ENCODE assay signal across 11 mouse cellular contexts in the genomic region with DNA sequence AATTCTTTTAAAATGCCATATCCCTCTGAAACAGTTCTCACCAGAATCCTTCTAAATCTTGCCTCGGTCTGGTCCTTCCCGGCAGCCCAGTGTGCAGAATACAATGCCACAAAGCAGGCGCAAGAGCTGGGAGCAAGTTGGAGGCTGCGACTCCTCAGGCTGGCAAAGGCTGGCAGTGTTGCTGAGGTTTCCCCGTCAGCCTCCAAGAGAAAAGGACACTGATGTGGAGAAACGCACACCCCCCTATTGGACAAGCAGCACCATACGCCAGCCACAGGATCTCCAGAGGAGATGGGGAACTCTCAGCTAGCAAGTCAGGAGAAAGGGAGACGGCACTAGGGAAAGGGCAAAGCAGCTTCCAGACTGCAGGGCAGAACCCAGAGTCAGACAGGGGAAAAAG.
DNase-seq lines count a peak whose midpoint lies in the region; ATAC-seq and TF ChIP-seq lines count a peak whose summit lies in the region.
"Had no signal": no experiment of that assay in that cellular context is flagged by ENCODE, and none has a peak within 500 bp of the region (broad histone marks: within the 10 kb centered on the region; RNA-seq: fewer than 3 reads in every experiment).

No protein-coding gene starts in this region.

- peak overlapping the region; percentile 71; the same call in 1 of the 2 replicates for H3K27ac ChIP-seq in cortical plate, adult 2 months (ENCODE audit: insufficient read depth, low read length)
- H3K27ac ChIP-seq in forebrain, embryonic 14.5 days (ENCODE audit: low read depth, low read length): peak overlapping the region; percentile 75
- H3K27ac ChIP-seq in midbrain, embryonic 12.5 days (replicated peaks): no peak overlapping the region

- DNase-seq in heart, adult 11 months: peak; percentile 88
- DNase-seq in heart, postnatal 4 days: no peak
- DNase-seq in forebrain, embryonic 14.5 days (ENCODE audit: low spot score): peak; percentile 78
- DNase-seq in B cell, adult 2 months: no peak
- DNase-seq in gastrocnemius, postnatal 25 days: no peak
- DNase-seq in layer of hippocampus, adult 9-10 months (ENCODE audit: low spot score): no peak
- DNase-seq: kidney, postnatal 25 days; lung, adult 2 months had no signal

- H3K4me3 ChIP-seq in cortical plate, adult 2 months (ENCODE audit: insufficient read depth, low read length): peak overlapping the region; percentile 83
- H3K4me3 ChIP-seq in forebrain, embryonic 14.5 days (ENCODE audit: low read depth, low read length): peak overlapping the region; percentile 44
- H3K4me3 ChIP-seq in midbrain, embryonic 12.5 days: no peak overlapping the region

- TF ChIP-seq CTCF in cortical plate, adult 2 months (IDR thresholded peaks at IDR 0.05; ENCODE audit: extremely low read depth, insufficient read depth, low read length): no peak

- TF ChIP-seq POLR2A in cortical plate, adult 2 months (IDR thresholded peaks at IDR 0.05; ENCODE audit: extremely low read depth, insufficient read depth, low read length): peak; percentile 26; the same call in 1 of the 2 replicates

- no peaks in the 10 kb centered on the region for H3K9me3 ChIP-seq in forebrain, embryonic 14.5 days (replicated peaks; ENCODE audit: control insufficient read depth, low read length)
- no peaks in the 10 kb centered on the region for H3K9me3 ChIP-seq in midbrain, embryonic 12.5 days

- WGBS in forebrain, embryonic 14.5 days: 3% methylated on average over 8 of the region's 8 CpGs
- WGBS in midbrain, embryonic 12.5 days: 19% methylated on average over 8 of the region's 8 CpGs

- no peaks in the 10 kb centered on the region for H3K4me1 ChIP-seq in cortical plate, adult 2 months (ENCODE audit: control insufficient read depth, insufficient read depth, low read length)
- H3K4me1 ChIP-seq in forebrain, embryonic 14.5 days (ENCODE audit: control insufficient read depth, insufficient read depth, low read length): peaks cover 43% of the 10 kb centered on the region
- peaks cover 41% of the 10 kb centered on the region for H3K4me1 ChIP-seq in midbrain, embryonic 12.5 days

- peak overlapping the region; percentile 55 for H3K9ac ChIP-seq in forebrain, embryonic 14.5 days (ENCODE audit: low read length)
- no peak overlapping the region; the same call in 1 of the 2 replicates for H3K9ac ChIP-seq in midbrain, embryonic 12.5 days (replicated peaks)

- H3K27me3 ChIP-seq in forebrain, embryonic 14.5 days (replicated peaks; ENCODE audit: control insufficient read depth, insufficient read depth, low read length): no peaks in the 10 kb centered on the region
- no peaks in the 10 kb centered on the region for H3K27me3 ChIP-seq in midbrain, embryonic 12.5 days
- H3K27me3 ChIP-seq: CH12.LX had no signal

- no peaks in the 10 kb centered on the region for H3K36me3 ChIP-seq in forebrain, embryonic 14.5 days (ENCODE audit: control insufficient read depth, insufficient read depth, low read length)
- no peaks in the 10 kb centered on the region for H3K36me3 ChIP-seq in midbrain, embryonic 12.5 days

- peak; percentile 74 for ATAC-seq in forebrain, embryonic 14.5 days
- ATAC-seq in midbrain, embryonic 12.5 days (ENCODE audit: low FRiP score, low read depth): peak; percentile 42; the same call in 1 of the 2 replicates

- peak overlapping the region; percentile 53 for H3K4me2 ChIP-seq in forebrain, embryonic 14.5 days (ENCODE audit: low read length)
- H3K4me2 ChIP-seq in midbrain, embryonic 12.5 days (replicated peaks): peak overlapping the region; percentile 35

Comparison
In these comparisons a context has a peak if more than half of its experiments do, and no peak if none do; other contexts are left out.
1. DNase-seq: peak in heart, adult 11 months (single experiment) and forebrain, embryonic 14.5 days (single experiment); none in heart, postnatal 4 days (single experiment), B cell, adult 2 months (0 of 2), gastrocnemius, postnatal 25 days (single experiment) and layer of hippocampus, adult 9-10 months (single experiment).